Mouse (Mus musculus) midbrain, embryonic 14.5 days (tissue): Measurements from ENCODE around the gene Anxa9. TPM values are rescaled to one million over a fixed set of nuclear protein-coding genes. Genes with fewer than 3 reads are reported as not detected.

Experiments
- ATAC-seq: fragments of 200-750 bp; cut with Nextera tagmentation; 2 replicates; pipeline ENCODE4 v1.8.0; 2017; ENCODE audit warnings: moderate number of reproducible peaks, moderate library complexity; ENCODE audit not compliant: low FRiP score, low TSS enrichment
- DNase-seq: peaks from one replicate; pipeline ENCODE4 v3.0.0-alpha.2; 2015
- H3K27ac ChIP-seq: fragments of 300-500 bp; sonication (generic); replicated peaks from 2 replicates; pipeline ENCODE4 v1.5.1; 2014; ENCODE audit warnings: mild to moderate bottlenecking, low read depth, low read length, moderate library complexity
- H3K27me3 ChIP-seq: fragments of 300-500 bp; sonication (generic); 2 replicates; pipeline ENCODE4 v1.6.1; 2014; ENCODE audit warnings: low read length, control low read depth, mixed read lengths; ENCODE audit not compliant: control insufficient read depth, insufficient read depth
- H3K36me3 ChIP-seq: fragments of 300-500 bp; sonication (generic); 2 replicates; pipeline ENCODE4 v1.6.1; 2014; ENCODE audit warnings: low read length, control low read depth; ENCODE audit not compliant: control insufficient read depth, insufficient read depth
- H3K4me1 ChIP-seq: fragments of 300-500 bp; sonication (generic); 2 replicates; pipeline ENCODE4 v1.6.1; 2014; ENCODE audit warnings: mild to moderate bottlenecking, antibody characterized with exemption, low read length, control low read depth; ENCODE audit not compliant: control insufficient read depth, insufficient read depth
- H3K4me2 ChIP-seq: fragments of 300-500 bp; sonication (generic); 2 replicates; pipeline ENCODE4 v1.6.1; 2014; ENCODE audit warnings: mild to moderate bottlenecking, low read length, moderate library complexity
- H3K4me3 ChIP-seq: fragments of 300-500 bp; sonication (generic); replicated peaks from 2 replicates; pipeline ENCODE4 v1.5.1; 2014; ENCODE audit warnings: low read depth, low read length
- H3K9ac ChIP-seq: fragments of 300-500 bp; sonication (generic); replicated peaks from 2 replicates; pipeline ENCODE4 v1.6.1; 2014; ENCODE audit warnings: mild to moderate bottlenecking, low read length, moderate library complexity
- H3K9me3 ChIP-seq: fragments of 300-500 bp; sonication (generic); 2 replicates; pipeline ENCODE4 v1.6.1; 2016; ENCODE audit warnings: low read length, control low read depth, mixed read lengths; ENCODE audit not compliant: control insufficient read depth
- WGBS: fragments of 180-500 bp; shearing (Covaris S2); extraction: QIAGEN DNeasy Blood & Tissue Kit; methylation state at CpG from one replicate; pipeline ENCODE4 v1.1.7; 2014; 5-methylcytosine and 5-hydroxymethylcytosine counted together
- polyA plus RNA-seq: library from polyadenylated mRNA; unstranded; fragments of >200 nt; fragmentation: Nextera tagmentation; extraction: Ambion mirVana; gene quantifications from 2 replicates; pipeline ENCODE4 v1.2.1, GENCODE M21; 2014

The Anxa9 gene
- polyA plus RNA-seq, 1 experiment from 2014 or later = 0.55 TPM

- WGBS = 96% methylated on average over 5 of the region's 5 CpGs
- Histone ChIP-seq H3K4me2 (no peak overlapping the region), H3K4me1 (no peaks in the 10 kb centered on the region), H3K9ac (no peak overlapping the region), H3K36me3 (0 out of 2 replicates have a peak, but pooled peaks cover 4% of the 10 kb centered on the region), H3K27me3 (no peaks in the 10 kb centered on the region), H3K9me3 (no peaks in the 10 kb centered on the region), H3K4me3 (no peak overlapping the region), H3K27ac (no peak overlapping the region)
- ATAC-seq (no peak), DNase-seq (no peak)
Observed at GRCm38 (mm10) chr3:95273471-95273870, 33.5 kb downstream of the Anxa9 start.

GRCm38 (mm10) chr3:95270766-95271364, 36.1 kb downstream of the Anxa9 start:
- no peak for DNase-seq
- H3K27me3 ChIP-seq = no peaks in the 10 kb centered on the region
- no peak for ATAC-seq
- no peak overlapping the region for H3K4me2 ChIP-seq
- H3K27ac ChIP-seq = no peak overlapping the region
- no peak overlapping the region for H3K9ac ChIP-seq
- WGBS = 87% methylated on average over 12 of the region's 12 CpGs
- peaks cover 19% of the 10 kb centered on the region for H3K36me3 ChIP-seq
- H3K9me3 ChIP-seq = no peaks in the 10 kb centered on the region
- no peaks in the 10 kb centered on the region for H3K4me1 ChIP-seq
- H3K4me3 ChIP-seq = no peak overlapping the region

GRCm38 (mm10) chr3:95269789-95270188, 37.2 kb downstream of the Anxa9 start:
- no peak overlapping the region for H3K27ac ChIP-seq
- H3K9me3 ChIP-seq = no peaks in the 10 kb centered on the region
- H3K4me1 ChIP-seq = no peaks in the 10 kb centered on the region
- H3K36me3 ChIP-seq = peaks cover 24% of the 10 kb centered on the region
- H3K9ac ChIP-seq = no peak overlapping the region
- DNase-seq = no peak
- ATAC-seq = no peak
- no peaks in the 10 kb centered on the region for H3K27me3 ChIP-seq
- no peak overlapping the region for H3K4me2 ChIP-seq
- WGBS = 95% methylated on average over 5 of the region's 5 CpGs
- H3K4me3 ChIP-seq = no peak overlapping the region

- H3K9me3 ChIP-seq = no peaks in the 10 kb centered on the region
- no peak for DNase-seq
- no peaks in the 10 kb centered on the region for H3K27me3 ChIP-seq
- no peak for ATAC-seq
- H3K4me1 ChIP-seq = no peaks in the 10 kb centered on the region
- H3K4me2 ChIP-seq = no peak overlapping the region
- H3K9ac ChIP-seq = no peak overlapping the region
- H3K36me3 ChIP-seq = peaks cover 37% of the 10 kb centered on the region
- H3K27ac ChIP-seq = no peak overlapping the region
- H3K4me3 ChIP-seq = no peak overlapping the region
Observed at GRCm38 (mm10) chr3:95267855-95268254, 39.1 kb downstream of the Anxa9 start.

GRCm38 (mm10) chr3:95266052-95266451, 40.9 kb downstream of the Anxa9 start:
- Histone ChIP-seq H3K36me3 (peaks cover 49% of the 10 kb centered on the region), H3K9me3 (no peaks in the 10 kb centered on the region)
- 93% methylated on average over 3 of the region's 3 CpGs for WGBS

GRCm38 (mm10) chr3:95264724-95265123, 42.3 kb downstream of the Anxa9 start:
- Histone ChIP-seq H3K9ac (no peak overlapping the region), H3K4me1 (no peaks in the 10 kb centered on the region), H3K27me3 (no peaks in the 10 kb centered on the region), H3K4me2 (no peak overlapping the region), H3K9me3 (no peaks in the 10 kb centered on the region), H3K27ac (no peak overlapping the region), H3K36me3 (peaks cover 57% of the 10 kb centered on the region), H3K4me3 (no peak overlapping the region)
- ATAC-seq (no peak), DNase-seq (no peak)
- 67% methylated on average over 1 of the region's 1 CpGs for WGBS

More at GRCm38 (mm10) chr3:95266052-95266451, 40.9 kb downstream of the Anxa9 start:
- H3K27ac ChIP-seq = no peak overlapping the region
- no peak overlapping the region for H3K4me3 ChIP-seq
- ATAC-seq (no peak), DNase-seq (no peak)
- H3K4me1 ChIP-seq = no peaks in the 10 kb centered on the region
- H3K9ac ChIP-seq = no peak overlapping the region
- no peak overlapping the region for H3K4me2 ChIP-seq
- no peaks in the 10 kb centered on the region for H3K27me3 ChIP-seq

- ATAC-seq = no peak
- Histone ChIP-seq H3K9me3 (no peaks in the 10 kb centered on the region), H3K4me1 (no peaks in the 10 kb centered on the region), H3K27ac (no peak overlapping the region), H3K27me3 (no peaks in the 10 kb centered on the region), H3K4me3 (no peak overlapping the region), H3K4me2 (no peak overlapping the region), H3K36me3 (peaks cover 68% of the 10 kb centered on the region), H3K9ac (no peak overlapping the region)
- DNase-seq = peak; percentile 69
- 52% methylated on average over 11 of the region's 11 CpGs for WGBS
Observed at GRCm38 (mm10) chr3:95263089-95263739, 43.8 kb downstream of the Anxa9 start.

- ATAC-seq = no peak
- H3K4me3 ChIP-seq = no peak overlapping the region
- no peak overlapping the region for H3K4me2 ChIP-seq
- no peaks in the 10 kb centered on the region for H3K27me3 ChIP-seq
- DNase-seq = no peak
- 97% methylated on average over 4 of the region's 4 CpGs for WGBS
- H3K4me1 ChIP-seq = no peaks in the 10 kb centered on the region
- H3K9me3 ChIP-seq = no peaks in the 10 kb centered on the region
- no peak overlapping the region for H3K9ac ChIP-seq
- H3K27ac ChIP-seq = no peak overlapping the region
- peaks cover 72% of the 10 kb centered on the region for H3K36me3 ChIP-seq
Observed at GRCm38 (mm10) chr3:95261975-95262374, 45.0 kb downstream of the Anxa9 start.

GRCm38 (mm10) chr3:95256931-95257330, 50.0 kb downstream of the Anxa9 start:
- Histone ChIP-seq H3K27me3 (no peaks in the 10 kb centered on the region), H3K36me3 (peaks cover 79% of the 10 kb centered on the region), H3K4me3 (no peak overlapping the region), H3K9ac (no peak overlapping the region), H3K9me3 (no peaks in the 10 kb centered on the region), H3K27ac (no peak overlapping the region), H3K4me2 (no peak overlapping the region), H3K4me1 (no peaks in the 10 kb centered on the region)
- no peak for ATAC-seq
- DNase-seq = no peak
- 88% methylated on average over 5 of the region's 5 CpGs for WGBS
